Mouse (Mus musculus): ENCODE measurements around the gene Fahd2a. TPM values are rescaled to one million over a fixed set of nuclear protein-coding genes. Genes with fewer than 3 reads are reported as not detected.

Gene Fahd2a
- polyA plus RNA-seq, 1 experiment from 2014 or later = 26.3 TPM

- Histone ChIP-seq H3K4me1 (no peaks in the 10 kb centered on the region), H3K4me2 (replicated peaks) (no peak overlapping the region), H3K27me3 (replicated peaks) (0 out of 2 replicates have a peak, but pooled peaks cover 3% of the 10 kb centered on the region), H3K9me3 (no peaks in the 10 kb centered on the region), H3K9ac (no peak overlapping the region), H3K36me3 (no peaks in the 10 kb centered on the region), H3K4me3 (no peak overlapping the region), H3K27ac (no peak overlapping the region)
- ATAC-seq (ENCODE audit: low FRiP score, low read depth) = no peak
- 64% methylated on average over 9 of the region's 9 CpGs for WGBS
Measured at GRCm38 (mm10) chr2:127461351-127461750, 17.0 kb upstream of the Fahd2a start.

DNA sequence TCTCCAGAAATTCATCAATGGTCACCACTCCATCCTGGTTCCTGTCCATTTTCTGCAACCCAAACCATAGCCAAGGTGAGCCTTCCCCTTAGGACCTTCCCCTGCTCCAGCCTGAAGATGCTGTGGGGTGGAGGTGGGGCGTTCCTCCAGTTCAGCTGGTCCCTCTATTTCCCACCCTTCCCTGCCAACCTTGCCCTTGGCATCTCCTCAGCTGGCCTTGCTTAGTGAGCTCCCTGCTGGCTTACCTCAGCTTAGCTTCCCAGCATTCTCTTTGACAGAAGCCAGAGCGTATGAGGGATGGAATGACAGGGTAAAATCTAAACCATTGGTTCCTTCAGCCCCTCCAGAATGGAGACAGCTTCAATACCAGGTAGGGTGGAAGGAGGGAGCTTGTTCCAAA is 15.0 kb upstream of the Fahd2a start:
- Histone ChIP-seq H3K4me2 (replicated peaks) (no peak overlapping the region), H3K27me3 (replicated peaks) (0 out of 2 replicates have a peak, but pooled peaks cover 3% of the 10 kb centered on the region), H3K27ac (no peak overlapping the region), H3K4me3 (no peak overlapping the region), H3K9me3 (no peaks in the 10 kb centered on the region), H3K36me3 (no peaks in the 10 kb centered on the region), H3K9ac (no peak overlapping the region), H3K4me1 (no peaks in the 10 kb centered on the region)
- 81% methylated on average over 2 of the region's 2 CpGs for WGBS
- ATAC-seq (ENCODE audit: low FRiP score, low read depth) = no peak

- Histone ChIP-seq H3K27ac (no peak overlapping the region), H3K36me3 (no peaks in the 10 kb centered on the region), H3K4me2 (replicated peaks) (no peak overlapping the region), H3K4me3 (no peak overlapping the region), H3K9ac (no peak overlapping the region), H3K9me3 (no peaks in the 10 kb centered on the region), H3K4me1 (no peaks in the 10 kb centered on the region), H3K27me3 (replicated peaks) (peaks cover 11% of the 10 kb centered on the region; the same call in 1 of the 2 replicates)
- WGBS = 4% methylated on average over 5 of the region's 5 CpGs
- no peak for ATAC-seq (ENCODE audit: low FRiP score, low read depth)
Measured at GRCm38 (mm10) chr2:127453764-127454163, 9.4 kb upstream of the Fahd2a start.

- Histone ChIP-seq H3K27me3 (replicated peaks) (peaks cover 11% of the 10 kb centered on the region; the same call in 1 of the 2 replicates), H3K9me3 (no peaks in the 10 kb centered on the region)
Measured at GRCm38 (mm10) chr2:127453141-127453540, 8.8 kb upstream of the Fahd2a start.

GRCm38 (mm10) chr2:127451748-127452147 is 7.4 kb upstream of the Fahd2a start:
- H3K36me3 ChIP-seq = no peaks in the 10 kb centered on the region
- H3K9me3 ChIP-seq = no peaks in the 10 kb centered on the region
- H3K9ac ChIP-seq = no peak overlapping the region
- no peak for ATAC-seq (ENCODE audit: low FRiP score, low read depth)
- no peaks in the 10 kb centered on the region for H3K4me1 ChIP-seq
- H3K4me3 ChIP-seq = no peak overlapping the region
- no peak overlapping the region for H3K27ac ChIP-seq
- H3K27me3 ChIP-seq (replicated peaks) = peaks cover 11% of the 10 kb centered on the region; the same call in 1 of the 2 replicates
- 46% methylated on average over 6 of the region's 6 CpGs for WGBS
- no peak overlapping the region for H3K4me2 ChIP-seq (replicated peaks)

More at GRCm38 (mm10) chr2:127453141-127453540, 8.8 kb upstream of the Fahd2a start:
- no peaks in the 10 kb centered on the region for H3K36me3 ChIP-seq
- no peaks in the 10 kb centered on the region for H3K4me1 ChIP-seq
- H3K27ac ChIP-seq = no peak overlapping the region
- no peak overlapping the region for H3K4me2 ChIP-seq (replicated peaks)
- no peak overlapping the region for H3K9ac ChIP-seq
- 76% methylated on average over 9 of the region's 9 CpGs for WGBS
- ATAC-seq (ENCODE audit: low FRiP score, low read depth) = no peak
- H3K4me3 ChIP-seq = no peak overlapping the region

DNA sequence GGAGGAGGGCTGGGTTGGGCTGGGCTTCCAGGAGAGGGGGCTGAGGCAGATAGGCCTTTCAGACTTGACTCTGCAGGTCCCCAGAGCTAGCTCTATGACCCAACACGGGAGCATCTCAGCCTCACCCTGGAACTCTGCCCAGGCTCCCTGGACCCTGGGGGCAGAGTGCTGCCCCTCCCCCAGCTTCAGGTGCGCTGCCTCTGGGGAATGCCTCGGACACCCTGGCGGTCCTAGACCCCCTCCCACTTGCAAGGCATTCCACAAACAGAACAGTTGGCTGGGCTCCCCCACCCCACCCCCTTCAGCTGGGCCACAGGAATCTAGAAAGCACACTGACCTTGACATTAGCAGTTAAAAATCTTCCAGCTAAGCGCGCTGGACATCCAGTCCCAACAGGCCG is 5.3 kb upstream of the Fahd2a start:
- Histone ChIP-seq H3K36me3 (no peaks in the 10 kb centered on the region), H3K4me3 (no peak overlapping the region), H3K9me3 (no peaks in the 10 kb centered on the region), H3K4me1 (peaks cover 2% of the 10 kb centered on the region; the same call in 1 of the 2 replicates), H3K9ac (no peak overlapping the region), H3K4me2 (replicated peaks) (no peak overlapping the region), H3K27me3 (replicated peaks) (peaks cover 11% of the 10 kb centered on the region; the same call in 1 of the 2 replicates), H3K27ac (no peak overlapping the region)
- 45% methylated on average over 7 of the region's 7 CpGs for WGBS
- ATAC-seq (ENCODE audit: low FRiP score, low read depth) = no peak

GRCm38 (mm10) chr2:127446847-127447246 is 2.5 kb upstream of the Fahd2a start:
- 49% methylated on average over 3 of the region's 3 CpGs for WGBS
- H3K4me2 ChIP-seq (replicated peaks) = no peak overlapping the region
- ATAC-seq (ENCODE audit: low FRiP score, low read depth) = no peak

GRCm38 (mm10) chr2:127437697-127438096 is 6.7 kb downstream of the Fahd2a start:
- H3K9me3 ChIP-seq = no peaks in the 10 kb centered on the region
- H3K4me1 ChIP-seq = no peaks in the 10 kb centered on the region
- H3K36me3 ChIP-seq = peaks cover 38% of the 10 kb centered on the region
- H3K27ac ChIP-seq = no peak overlapping the region
- H3K9ac ChIP-seq = no peak overlapping the region
- H3K4me2 ChIP-seq (replicated peaks) = no peak overlapping the region
- H3K4me3 ChIP-seq = no peak overlapping the region
- WGBS = 87% methylated on average over 5 of the region's 5 CpGs
- H3K27me3 ChIP-seq (replicated peaks) = no peaks in the 10 kb centered on the region
- ATAC-seq (ENCODE audit: low FRiP score, low read depth) = no peak

More at GRCm38 (mm10) chr2:127446847-127447246, 2.5 kb upstream of the Fahd2a start:
- H3K4me1 ChIP-seq = peaks cover 13% of the 10 kb centered on the region
- peaks cover 9% of the 10 kb centered on the region; the same call in 1 of the 2 replicates for H3K27me3 ChIP-seq (replicated peaks)
- no peak overlapping the region for H3K9ac ChIP-seq
- H3K9me3 ChIP-seq = no peaks in the 10 kb centered on the region
- no peaks in the 10 kb centered on the region for H3K36me3 ChIP-seq
- no peak overlapping the region for H3K27ac ChIP-seq
- no peak overlapping the region for H3K4me3 ChIP-seq

- Histone ChIP-seq H3K27me3 (replicated peaks) (no peaks in the 10 kb centered on the region), H3K9me3 (no peaks in the 10 kb centered on the region), H3K27ac (no peak overlapping the region), H3K4me2 (replicated peaks) (no peak overlapping the region), H3K4me3 (no peak overlapping the region), H3K4me1 (no peaks in the 10 kb centered on the region), H3K36me3 (peaks cover 42% of the 10 kb centered on the region), H3K9ac (no peak overlapping the region)
- no peak for ATAC-seq (ENCODE audit: low FRiP score, low read depth)
- WGBS = 94% methylated on average over 2 of the region's 2 CpGs
Measured at GRCm38 (mm10) chr2:127435554-127435953, 8.8 kb downstream of the Fahd2a start.

- H3K36me3 ChIP-seq = peaks cover 38% of the 10 kb centered on the region
- no peaks in the 10 kb centered on the region for H3K4me1 ChIP-seq
Measured at GRCm38 (mm10) chr2:127435135-127435534, 9.2 kb downstream of the Fahd2a start.

DNA sequence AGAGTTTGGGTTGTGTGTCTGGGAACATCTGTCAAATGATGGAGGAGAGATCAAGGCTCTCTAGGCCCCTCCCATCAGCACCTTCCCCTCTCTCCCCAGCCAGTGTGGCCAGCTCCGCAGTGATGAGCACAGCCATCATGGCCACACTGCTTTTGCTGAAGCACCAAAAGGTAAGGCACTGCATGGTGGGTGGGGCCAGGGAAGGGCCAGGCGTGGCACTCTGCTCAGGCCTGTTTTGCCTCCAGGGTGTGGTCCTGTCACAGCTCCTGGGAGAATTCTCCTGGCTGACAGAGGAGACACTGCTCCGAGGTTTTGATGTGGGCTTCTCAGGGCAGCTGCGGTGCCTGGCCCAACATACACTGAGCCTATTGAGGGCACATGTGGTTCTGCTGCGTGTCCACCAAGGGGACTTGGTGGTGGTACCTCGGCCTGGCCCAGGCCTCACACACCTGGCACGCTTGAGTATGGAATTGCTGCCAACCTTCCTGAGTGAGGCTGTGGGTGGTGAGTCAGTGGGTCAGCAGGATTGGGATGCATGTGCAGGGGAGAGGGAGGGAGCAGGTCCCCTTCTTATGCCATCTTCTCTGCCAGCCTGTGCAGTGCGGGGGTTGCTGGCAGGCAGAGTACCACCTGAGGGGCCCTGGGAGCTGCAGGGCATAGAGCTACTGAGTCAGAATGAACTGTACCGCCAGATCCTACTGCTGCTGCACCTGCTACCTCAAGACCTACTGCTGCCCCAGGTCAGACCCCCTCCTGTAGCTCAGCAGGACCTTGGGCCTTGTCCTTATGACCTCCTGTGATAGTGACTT is 10.7 kb downstream of the Fahd2a start:
- H3K9ac ChIP-seq = no peak overlapping the region
- H3K4me2 ChIP-seq (replicated peaks) = no peak overlapping the region
- 84% methylated on average over 9 of the region's 9 CpGs for WGBS
- no peaks in the 10 kb centered on the region for H3K4me1 ChIP-seq
- no peak overlapping the region for H3K4me3 ChIP-seq
- 0 out of 2 replicates have a peak, but pooled peaks cover 2% of the 10 kb centered on the region for H3K27me3 ChIP-seq (replicated peaks)
- H3K27ac ChIP-seq = no peak overlapping the region
- ATAC-seq (ENCODE audit: low FRiP score, low read depth) = no peak
- peaks cover 34% of the 10 kb centered on the region for H3K36me3 ChIP-seq
- no peaks in the 10 kb centered on the region for H3K9me3 ChIP-seq

More at GRCm38 (mm10) chr2:127435135-127435534, 9.2 kb downstream of the Fahd2a start:
- H3K27ac ChIP-seq = no peak overlapping the region
- H3K9ac ChIP-seq = no peak overlapping the region
- no peak for ATAC-seq (ENCODE audit: low FRiP score, low read depth)
- no peaks in the 10 kb centered on the region for H3K27me3 ChIP-seq (replicated peaks)
- H3K4me3 ChIP-seq = no peak overlapping the region
- no peaks in the 10 kb centered on the region for H3K9me3 ChIP-seq
- no peak overlapping the region for H3K4me2 ChIP-seq (replicated peaks)
- WGBS = 32% methylated on average over 2 of the region's 2 CpGs

DNA sequence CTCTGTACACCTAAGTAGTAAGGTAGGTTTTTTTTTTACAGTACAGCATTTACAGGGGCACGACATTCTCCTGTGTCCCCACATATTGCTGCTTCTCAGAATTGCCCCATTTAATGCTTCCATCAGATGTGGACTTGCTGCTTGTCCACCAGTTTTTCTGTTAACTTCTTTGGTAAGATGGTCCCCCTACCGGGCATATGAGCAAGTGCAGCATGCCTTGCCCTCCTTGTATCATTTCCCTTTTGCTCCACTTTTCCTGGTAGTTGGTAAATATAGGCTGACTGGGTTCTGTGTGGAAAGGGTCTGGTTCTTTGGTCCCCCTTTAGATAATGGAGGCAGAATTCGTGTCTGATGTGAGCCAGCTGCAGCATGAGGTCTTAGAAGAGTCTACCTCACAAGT is 14.1 kb downstream of the Fahd2a start:
- no peak overlapping the region for H3K4me2 ChIP-seq (replicated peaks)
- no peak overlapping the region for H3K9ac ChIP-seq
- 28% methylated on average over 3 of the region's 3 CpGs for WGBS

More for the DNA sequence above, 14.1 kb downstream of the Fahd2a start:
- no peaks in the 10 kb centered on the region for H3K9me3 ChIP-seq
- H3K27me3 ChIP-seq (replicated peaks) = peaks cover 2% of the 10 kb centered on the region; the same call in 1 of the 2 replicates
- H3K4me1 ChIP-seq = no peaks in the 10 kb centered on the region
- no peak overlapping the region for H3K4me3 ChIP-seq
- H3K27ac ChIP-seq = no peak overlapping the region
- H3K36me3 ChIP-seq = peaks cover 14% of the 10 kb centered on the region
- ATAC-seq (ENCODE audit: low FRiP score, low read depth) = no peak
